Mouse (Mus musculus) kidney, postnatal 4 days (tissue): Measurements from ENCODE around the gene Npm1.

Source experiments
- DNase-seq, 2 experiments: peaks; one replicate each; pipeline ENCODE4 v3.0.0; 2021; ENCODE audit warnings: mixed read lengths in 2 of 2

Npm1 gene

GRCm38 (mm10) chr11:33145201-33146142, 17.5 kb downstream of the Npm1 start:
- no peak for DNase-seq

- peak; percentile 38 to 63 for DNase-seq
Measured at GRCm38 (mm10) chr11:33143906-33144305, 19.1 kb downstream of the Npm1 start.

DNA sequence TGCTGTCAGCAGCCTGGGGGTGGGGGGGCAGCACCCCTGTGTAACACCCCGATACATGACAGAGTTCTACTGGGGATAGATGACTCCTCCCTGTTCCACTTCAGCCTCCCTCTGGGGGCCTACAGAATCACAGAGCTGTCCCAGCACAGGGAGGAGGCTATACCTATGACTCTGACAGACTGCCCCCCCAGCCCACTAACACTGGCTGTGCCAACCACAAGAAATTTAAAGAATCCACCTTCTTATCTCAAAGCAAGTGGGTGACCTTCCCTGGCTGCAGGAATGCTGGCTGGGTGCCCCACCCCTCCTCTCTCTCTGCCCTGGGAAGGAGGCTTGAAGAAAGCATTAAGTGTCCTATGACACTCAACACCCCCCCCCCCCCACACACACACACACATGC, 20.2 kb downstream of the Npm1 start:
- no peak for DNase-seq

GRCm38 (mm10) chr11:33140111-33140460, 22.9 kb downstream of the Npm1 start:
- DNase-seq = no peak

GRCm38 (mm10) chr11:33139458-33140110, 23.4 kb downstream of the Npm1 start:
- no peak for DNase-seq

- DNase-seq = no peak
Measured at GRCm38 (mm10) chr11:33138686-33139085, 24.3 kb downstream of the Npm1 start.

DNA sequence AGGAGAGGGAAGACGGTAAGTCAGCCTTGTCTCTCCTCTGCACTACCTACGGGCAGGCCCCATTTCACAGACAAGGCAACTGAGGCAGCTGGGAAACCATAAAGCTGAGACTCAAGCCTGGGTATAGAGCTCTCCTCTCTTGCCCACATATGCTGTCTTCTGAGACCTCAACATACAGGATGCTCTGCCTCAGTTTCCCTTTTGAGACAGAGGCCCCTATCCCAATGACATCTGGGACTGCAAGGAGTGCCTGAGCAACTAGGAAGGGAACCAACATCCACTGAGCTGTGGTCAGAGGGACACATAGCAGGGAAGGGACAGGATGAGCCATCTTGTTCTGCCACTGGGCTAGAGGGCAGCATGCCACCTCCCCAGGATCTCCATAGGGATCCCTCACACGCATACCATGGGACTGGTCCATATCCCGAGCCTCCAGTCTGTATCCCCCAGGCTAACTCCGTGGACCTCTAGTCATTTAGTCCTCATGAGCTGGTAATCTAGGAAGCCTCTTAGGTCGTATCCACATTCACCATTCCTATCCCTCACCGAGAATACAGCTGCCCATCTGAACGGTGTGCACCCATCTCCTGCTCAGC, 28.5 kb downstream of the Npm1 start:
- no peak for DNase-seq

- DNase-seq = no peak
Measured at GRCm38 (mm10) chr11:33132619-33133338, 30.2 kb downstream of the Npm1 start.

DNA sequence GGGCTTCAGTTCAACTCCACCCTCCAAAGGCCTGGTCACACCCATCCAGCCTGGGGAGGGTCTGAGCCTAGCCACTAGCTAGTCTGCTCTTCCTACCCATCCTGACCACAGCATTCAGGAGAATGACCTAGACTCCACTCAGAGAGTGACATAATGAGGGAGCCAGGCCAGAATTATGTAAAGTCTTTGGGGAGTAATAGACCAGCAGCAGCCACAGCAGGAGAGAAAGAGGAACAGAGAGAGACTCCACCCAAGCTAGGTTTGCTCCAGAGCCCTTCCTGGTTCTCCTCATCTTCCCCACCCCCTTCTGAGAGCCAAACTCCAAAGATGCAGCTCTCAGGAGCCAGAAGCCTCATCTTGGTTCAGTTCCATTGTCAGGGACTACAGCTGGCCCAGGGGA, 35.9 kb downstream of the Npm1 start:
- DNase-seq = no peak

- DNase-seq = peak; percentile 69 to 81
Measured at GRCm38 (mm10) chr11:33122575-33123268, 40.3 kb downstream of the Npm1 start.

DNA sequence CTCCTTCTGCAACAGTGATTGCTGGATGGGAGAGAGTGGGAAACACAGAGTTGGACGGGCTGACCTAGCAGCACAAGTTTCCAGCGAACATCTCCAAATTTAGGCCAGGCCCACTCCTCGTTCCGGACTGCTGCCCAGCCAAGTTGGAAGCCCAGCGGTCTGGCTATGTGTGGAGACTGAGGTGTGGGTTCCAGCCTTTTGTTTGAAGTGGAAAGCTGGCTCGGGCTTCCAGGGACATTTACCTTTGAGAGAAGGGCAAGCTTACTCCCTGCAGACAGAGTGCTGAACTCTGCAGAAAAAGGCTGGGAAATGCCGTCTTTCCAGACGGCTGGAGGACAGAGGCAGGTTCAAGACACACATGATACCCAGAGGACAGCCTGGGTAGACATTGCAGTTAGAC, 43.5 kb downstream of the Npm1 start:
- DNase-seq = no peak

DNA sequence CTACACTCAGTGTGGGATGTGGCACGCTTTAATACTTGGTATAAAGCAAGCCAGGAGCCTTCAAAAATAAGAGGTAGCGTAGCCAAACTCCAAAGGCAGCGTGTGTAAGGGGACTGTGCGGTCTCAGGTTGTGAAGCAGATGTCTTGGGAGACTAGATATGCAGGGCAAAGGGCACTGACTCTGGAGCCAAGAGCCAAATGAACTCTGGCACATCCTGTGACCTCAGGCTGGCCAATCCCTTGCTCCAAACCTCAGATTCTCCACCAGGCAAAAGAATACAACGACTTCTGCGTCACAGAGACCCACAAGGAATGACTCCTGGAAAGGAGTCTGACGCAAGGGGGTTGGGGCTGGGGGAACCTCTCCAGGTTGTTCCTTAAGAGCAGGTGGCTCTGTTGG, 43.9 kb downstream of the Npm1 start:
- DNase-seq = no peak

DNA sequence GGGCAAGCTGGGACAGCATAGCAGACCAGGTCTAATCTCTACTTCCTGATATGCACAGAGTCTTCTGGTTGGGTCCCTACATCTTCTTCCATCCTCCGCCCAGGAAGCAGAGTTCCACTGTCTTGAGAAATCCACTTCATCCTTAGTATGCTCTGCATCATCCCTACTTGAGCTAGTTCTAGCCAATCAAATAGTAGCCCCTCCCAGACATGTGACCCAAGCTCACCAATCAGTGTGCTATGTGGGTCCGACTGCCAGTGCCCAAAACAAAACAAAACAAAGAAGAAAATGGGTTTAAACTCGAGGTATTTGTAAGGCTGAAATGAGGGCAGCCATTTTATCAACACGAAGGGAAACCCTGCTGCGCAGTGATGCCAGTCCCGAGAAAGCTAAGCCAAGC, 44.5 kb downstream of the Npm1 start:
- no peak for DNase-seq

GRCm38 (mm10) chr11:33115796-33116195, 47.2 kb downstream of the Npm1 start:
- peak; percentile 13 to 19 for DNase-seq

DNA sequence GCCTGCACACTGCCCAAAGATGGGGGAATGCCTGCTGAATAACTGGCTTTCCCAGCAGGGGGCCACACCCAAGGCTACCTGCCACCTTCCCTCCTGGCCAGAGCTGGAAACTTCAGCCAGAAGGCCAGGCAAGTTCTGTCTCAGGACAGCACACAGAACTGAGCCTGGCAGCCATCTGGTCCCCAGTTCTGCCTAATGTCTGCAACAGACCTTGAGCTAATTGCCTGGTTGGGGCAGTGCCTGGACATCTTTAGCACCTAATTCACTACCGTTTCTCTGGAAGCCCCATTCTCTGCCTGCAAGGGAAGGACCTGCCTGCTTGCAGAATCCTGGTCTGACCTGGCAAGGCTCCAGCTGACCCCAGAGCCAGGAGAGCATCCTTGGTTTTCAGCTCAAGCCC, 50.6 kb downstream of the Npm1 start:
- peak in 1 of 2 experiments; percentile 14 for DNase-seq

- no peak for DNase-seq
Measured at GRCm38 (mm10) chr11:33110111-33110510, 52.9 kb downstream of the Npm1 start.

DNA sequence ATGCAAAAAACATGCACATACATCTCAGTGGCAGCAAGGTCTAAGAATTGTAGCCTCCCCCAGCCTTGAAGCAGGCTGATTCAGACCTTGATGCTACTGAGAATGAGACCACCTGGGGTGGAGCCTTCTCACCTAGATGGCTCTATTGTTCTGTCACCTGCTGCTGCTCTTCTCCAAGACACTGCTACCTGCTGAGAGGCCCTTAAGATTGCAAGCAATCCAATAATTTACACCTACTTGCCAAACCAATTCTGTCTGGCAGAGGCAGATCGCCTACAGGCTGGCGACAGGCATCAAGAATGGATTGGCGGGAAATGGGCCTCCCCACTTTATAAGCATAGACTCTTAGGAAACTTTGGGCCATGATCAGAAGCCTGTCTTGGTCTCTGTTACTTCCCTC, 55.5 kb downstream of the Npm1 start:
- no peak for DNase-seq

DNA sequence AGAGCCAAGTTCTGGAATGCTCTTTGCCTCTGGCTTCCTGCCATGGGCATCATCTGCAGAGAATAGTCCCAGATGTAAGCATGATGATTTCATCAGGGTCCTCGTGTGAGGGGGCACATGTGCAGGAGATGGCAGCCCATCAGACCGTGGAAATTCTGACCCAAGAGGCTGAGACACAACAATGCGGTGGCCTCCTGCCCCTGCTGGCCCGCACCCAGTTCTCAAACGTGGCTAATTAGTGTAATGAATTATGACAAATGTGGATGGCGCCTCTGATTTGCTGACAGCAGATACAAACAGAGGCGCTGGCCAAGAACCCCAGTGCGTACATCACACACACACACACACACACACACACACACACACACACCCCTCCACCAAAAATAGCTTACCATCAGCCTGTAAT, 58.1 kb downstream of the Npm1 start:
- DNase-seq = no peak

DNA sequence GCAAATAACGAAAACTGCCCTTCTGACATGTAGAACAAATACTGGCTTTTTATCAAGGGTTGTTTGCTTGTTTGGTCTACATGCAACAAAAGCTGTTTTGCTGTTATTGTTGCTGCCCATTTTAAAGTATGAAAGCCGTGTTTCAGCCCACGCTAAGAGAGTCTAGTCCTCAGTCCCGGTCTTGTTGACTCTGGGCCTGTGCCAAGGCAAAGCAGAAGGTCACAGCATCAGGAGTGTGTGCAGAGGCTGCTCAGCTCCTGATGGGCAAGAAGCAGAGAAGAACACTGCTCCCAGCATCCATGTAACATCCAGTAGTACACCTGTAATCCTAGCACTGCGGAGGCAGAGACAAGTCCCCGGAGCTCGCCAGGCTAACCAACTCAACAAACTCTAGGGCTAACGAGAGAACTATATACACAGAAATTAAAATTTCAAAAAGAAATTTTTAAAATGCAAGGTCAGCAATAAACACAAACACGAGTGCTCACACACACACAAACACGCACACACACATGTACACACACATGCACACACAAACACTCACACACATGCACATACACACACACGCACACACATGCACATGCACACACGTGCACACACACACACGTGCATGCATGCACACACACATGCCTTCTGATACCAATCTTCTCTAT, 59.6 kb downstream of the Npm1 start:
- peak; percentile 35 to 53 for DNase-seq
